Mouse (Mus musculus) heart, embryonic 13.5 days (tissue): ENCODE results near the gene Mtap. TPM values are rescaled to one million over a fixed set of nuclear protein-coding genes. Genes with fewer than 3 reads are reported as not detected.

Source experiments
- ATAC-seq: fragments of 200-750 bp; cut with Nextera tagmentation; 2 replicates; pipeline ENCODE4 v1.8.0; 2017; ENCODE audit warnings: moderate TSS enrichment; ENCODE audit not compliant: insufficient number of reproducible peaks, low FRiP score, low TSS enrichment; ENCODE audit errors: extremely low read depth
- H3K27ac ChIP-seq: fragments of 300-500 bp; sonication (generic); replicated peaks from 2 replicates; pipeline ENCODE4 v1.5.1; 2015; ENCODE audit warnings: moderate library complexity, mild to moderate bottlenecking, inconsistent platforms
- H3K27me3 ChIP-seq: fragments of 300-500 bp; sonication (generic); replicated peaks from 2 replicates; pipeline ENCODE4 v1.6.1; 2015; ENCODE audit warnings: mild to moderate bottlenecking, inconsistent platforms
- H3K36me3 ChIP-seq: fragments of 300-500 bp; sonication (generic); 2 replicates; pipeline ENCODE4 v1.6.1; 2015; ENCODE audit warnings: mild to moderate bottlenecking, inconsistent platforms
- H3K4me1 ChIP-seq: fragments of 300-500 bp; sonication (generic); 2 replicates; pipeline ENCODE4 v1.6.1; 2015; ENCODE audit warnings: inconsistent platforms
- H3K4me2 ChIP-seq: fragments of 300-500 bp; sonication (generic); 2 replicates; pipeline ENCODE4 v1.6.1; 2015; ENCODE audit warnings: inconsistent platforms, mild to moderate bottlenecking, moderate library complexity
- H3K4me3 ChIP-seq: fragments of 300-500 bp; sonication (generic); 2 replicates; pipeline ENCODE4 v1.5.1; 2015; ENCODE audit warnings: moderate library complexity, mild to moderate bottlenecking, inconsistent platforms
- H3K9ac ChIP-seq: fragments of 300-500 bp; sonication (generic); 2 replicates; pipeline ENCODE4 v1.6.1; 2015; ENCODE audit warnings: inconsistent platforms, mild to moderate bottlenecking, moderate library complexity
- H3K9me3 ChIP-seq: fragments of 300-500 bp; sonication (generic); 2 replicates; pipeline ENCODE4 v1.6.1; 2016; ENCODE audit warnings: inconsistent platforms
- WGBS: fragments of 180-500 bp; shearing (Covaris S2); methylation state at CpG from one replicate; pipeline ENCODE4 v1.1.7; 2015; ENCODE audit warnings: mixed read lengths; 5-methylcytosine and 5-hydroxymethylcytosine counted together
- polyA plus RNA-seq: library from polyadenylated mRNA; unstranded; fragments of >200 nt; fragmentation: Nextera tagmentation; extraction: Ambion mirVana; gene quantifications from 2 replicates; pipeline ENCODE4 v1.2.1, GENCODE M21; 2015

The Mtap gene
- polyA plus RNA-seq, 1 experiment from 2014 or later: 60.9 TPM

- Histone ChIP-seq H3K9me3 (no peaks in the 10 kb centered on the region), H3K27ac (peak overlapping the region; percentile 94), H3K36me3 (peaks cover 9% of the 10 kb centered on the region), H3K4me2 (peak overlapping the region; percentile 82), H3K4me1 (peaks cover 51% of the 10 kb centered on the region), H3K4me3 (peak overlapping the region; percentile 98), H3K27me3 (no peaks in the 10 kb centered on the region), H3K9ac (peak overlapping the region; percentile 94)
- no peak for ATAC-seq
- 21% methylated on average over 4 of the region's 4 CpGs for WGBS
Observed at GRCm38 (mm10) chr4:89138361-89138651, 1.4 kb downstream of the Mtap start.

GRCm38 (mm10) chr4:89140832-89141231 lies 3.9 kb downstream of the Mtap start:
- no peak for ATAC-seq
- Histone ChIP-seq H3K36me3 (peaks cover 18% of the 10 kb centered on the region), H3K4me2 (peak overlapping the region; percentile 30), H3K4me3 (no peak overlapping the region), H3K27ac (peak overlapping the region; percentile 26), H3K9ac (no peak overlapping the region), H3K4me1 (peaks cover 51% of the 10 kb centered on the region), H3K27me3 (no peaks in the 10 kb centered on the region), H3K9me3 (no peaks in the 10 kb centered on the region)
- 41% methylated on average over 5 of the region's 5 CpGs for WGBS

GRCm38 (mm10) chr4:89145409-89145808 lies 8.5 kb downstream of the Mtap start:
- Histone ChIP-seq H3K4me2 (no peak overlapping the region), H3K9ac (no peak overlapping the region), H3K27ac (no peak overlapping the region), H3K9me3 (no peaks in the 10 kb centered on the region), H3K36me3 (peaks cover 44% of the 10 kb centered on the region), H3K27me3 (no peaks in the 10 kb centered on the region), H3K4me3 (no peak overlapping the region), H3K4me1 (peaks cover 21% of the 10 kb centered on the region)
- WGBS: 44% methylated on average over 6 of the region's 6 CpGs
- no peak for ATAC-seq

- no peak for ATAC-seq
- Histone ChIP-seq H3K9me3 (no peaks in the 10 kb centered on the region), H3K27me3 (no peaks in the 10 kb centered on the region), H3K9ac (no peak overlapping the region), H3K4me1 (peaks cover 12% of the 10 kb centered on the region), H3K27ac (no peak overlapping the region), H3K36me3 (peaks cover 51% of the 10 kb centered on the region), H3K4me2 (no peak overlapping the region), H3K4me3 (no peak overlapping the region)
- WGBS: 41% methylated on average over 3 of the region's 3 CpGs
Observed at GRCm38 (mm10) chr4:89146291-89146690, 9.4 kb downstream of the Mtap start.

GRCm38 (mm10) chr4:89149261-89149660 lies 12.3 kb downstream of the Mtap start:
- no peaks in the 10 kb centered on the region for H3K27me3 ChIP-seq
- no peak overlapping the region for H3K27ac ChIP-seq
- no peak overlapping the region for H3K4me2 ChIP-seq
- H3K4me1 ChIP-seq: no peaks in the 10 kb centered on the region
- H3K9me3 ChIP-seq: no peaks in the 10 kb centered on the region
- no peak overlapping the region for H3K4me3 ChIP-seq
- H3K36me3 ChIP-seq: peaks cover 58% of the 10 kb centered on the region
- no peak for ATAC-seq
- H3K9ac ChIP-seq: no peak overlapping the region

GRCm38 (mm10) chr4:89161389-89161788 lies 24.5 kb downstream of the Mtap start:
- no peaks in the 10 kb centered on the region for H3K9me3 ChIP-seq
- ATAC-seq: no peak
- H3K27ac ChIP-seq: no peak overlapping the region
- no peaks in the 10 kb centered on the region for H3K27me3 ChIP-seq
- no peak overlapping the region for H3K9ac ChIP-seq
- H3K4me2 ChIP-seq: no peak overlapping the region
- H3K4me1 ChIP-seq: no peaks in the 10 kb centered on the region
- H3K36me3 ChIP-seq: peaks cover 92% of the 10 kb centered on the region
- WGBS: 83% methylated on average over 3 of the region's 3 CpGs
- no peak overlapping the region for H3K4me3 ChIP-seq

GRCm38 (mm10) chr4:89162496-89162895 lies 25.6 kb downstream of the Mtap start:
- no peaks in the 10 kb centered on the region for H3K27me3 ChIP-seq
- ATAC-seq: no peak
- H3K4me1 ChIP-seq: no peaks in the 10 kb centered on the region
- WGBS: 71% methylated on average over 5 of the region's 5 CpGs
- no peak overlapping the region for H3K4me3 ChIP-seq
- H3K27ac ChIP-seq: no peak overlapping the region
- H3K4me2 ChIP-seq: no peak overlapping the region
- H3K36me3 ChIP-seq: peaks cover 92% of the 10 kb centered on the region
- H3K9ac ChIP-seq: no peak overlapping the region
- H3K9me3 ChIP-seq: no peaks in the 10 kb centered on the region

GRCm38 (mm10) chr4:89163613-89164012 lies 26.7 kb downstream of the Mtap start:
- H3K9me3 ChIP-seq: no peaks in the 10 kb centered on the region
- no peaks in the 10 kb centered on the region for H3K4me1 ChIP-seq
- no peak overlapping the region for H3K9ac ChIP-seq
- no peak for ATAC-seq
- no peak overlapping the region for H3K27ac ChIP-seq
- H3K4me2 ChIP-seq: no peak overlapping the region
- WGBS: 86% methylated on average over 8 of the region's 8 CpGs
- peaks cover 92% of the 10 kb centered on the region for H3K36me3 ChIP-seq
- H3K4me3 ChIP-seq: no peak overlapping the region
- H3K27me3 ChIP-seq: no peaks in the 10 kb centered on the region

GRCm38 (mm10) chr4:89164681-89165080 lies 27.8 kb downstream of the Mtap start:
- WGBS: 88% methylated on average over 2 of the region's 2 CpGs
- H3K27me3 ChIP-seq: no peaks in the 10 kb centered on the region
- no peak for ATAC-seq

GRCm38 (mm10) chr4:89168877-89169276 lies 32.0 kb downstream of the Mtap start:
- H3K9ac ChIP-seq: no peak overlapping the region
- no peaks in the 10 kb centered on the region for H3K9me3 ChIP-seq
- H3K4me3 ChIP-seq: no peak overlapping the region
- H3K4me2 ChIP-seq: no peak overlapping the region
- no peaks in the 10 kb centered on the region for H3K4me1 ChIP-seq
- H3K27me3 ChIP-seq: no peaks in the 10 kb centered on the region
- no peak overlapping the region for H3K27ac ChIP-seq
- 93% methylated on average over 9 of the region's 9 CpGs for WGBS
- ATAC-seq: no peak
- H3K36me3 ChIP-seq: peaks cover 92% of the 10 kb centered on the region

More at GRCm38 (mm10) chr4:89164681-89165080, 27.8 kb downstream of the Mtap start:
- H3K9me3 ChIP-seq: no peaks in the 10 kb centered on the region
- no peak overlapping the region for H3K4me3 ChIP-seq
- no peak overlapping the region for H3K4me2 ChIP-seq
- H3K9ac ChIP-seq: no peak overlapping the region
- H3K4me1 ChIP-seq: no peaks in the 10 kb centered on the region
- no peak overlapping the region for H3K27ac ChIP-seq
- peaks cover 95% of the 10 kb centered on the region for H3K36me3 ChIP-seq

- no peak overlapping the region for H3K9ac ChIP-seq
Observed at GRCm38 (mm10) chr4:89169739-89170138, 32.8 kb downstream of the Mtap start.

GRCm38 (mm10) chr4:89170931-89171330 lies 34.0 kb downstream of the Mtap start:
- no peaks in the 10 kb centered on the region for H3K4me1 ChIP-seq
- H3K4me2 ChIP-seq: no peak overlapping the region
- H3K27me3 ChIP-seq: no peaks in the 10 kb centered on the region
- H3K27ac ChIP-seq: no peak overlapping the region
- H3K36me3 ChIP-seq: peaks cover 91% of the 10 kb centered on the region
- ATAC-seq: no peak
- WGBS: 89% methylated on average over 6 of the region's 6 CpGs
- H3K9me3 ChIP-seq: no peaks in the 10 kb centered on the region
- no peak overlapping the region for H3K4me3 ChIP-seq
- no peak overlapping the region for H3K9ac ChIP-seq

More at GRCm38 (mm10) chr4:89169739-89170138, 32.8 kb downstream of the Mtap start:
- no peaks in the 10 kb centered on the region for H3K9me3 ChIP-seq
- ATAC-seq: no peak
- peaks cover 92% of the 10 kb centered on the region for H3K36me3 ChIP-seq
- H3K27ac ChIP-seq: no peak overlapping the region
- H3K4me3 ChIP-seq: no peak overlapping the region
- no peaks in the 10 kb centered on the region for H3K4me1 ChIP-seq
- no peak overlapping the region for H3K4me2 ChIP-seq
- WGBS: 84% methylated on average over 4 of the region's 4 CpGs
- H3K27me3 ChIP-seq: no peaks in the 10 kb centered on the region
